Mouse (Mus musculus) midbrain, embryonic 14.5 days (tissue): ENCODE data around the gene Eif3c. TPM values are rescaled to one million over a fixed set of nuclear protein-coding genes. Genes with fewer than 3 reads are reported as not detected.

Experiments
- ATAC-seq: fragments of 200-750 bp; cut with Nextera tagmentation; 2 replicates; pipeline ENCODE4 v1.8.0; 2017; ENCODE audit warnings: moderate number of reproducible peaks, moderate library complexity; ENCODE audit not compliant: low FRiP score, low TSS enrichment
- DNase-seq: peaks from one replicate; pipeline ENCODE4 v3.0.0-alpha.2; 2015
- H3K27ac ChIP-seq: fragments of 300-500 bp; sonication (generic); replicated peaks from 2 replicates; pipeline ENCODE4 v1.5.1; 2014; ENCODE audit warnings: mild to moderate bottlenecking, low read depth, low read length, moderate library complexity
- H3K27me3 ChIP-seq: fragments of 300-500 bp; sonication (generic); 2 replicates; pipeline ENCODE4 v1.6.1; 2014; ENCODE audit warnings: low read length, control low read depth, mixed read lengths; ENCODE audit not compliant: control insufficient read depth, insufficient read depth
- H3K36me3 ChIP-seq: fragments of 300-500 bp; sonication (generic); 2 replicates; pipeline ENCODE4 v1.6.1; 2014; ENCODE audit warnings: low read length, control low read depth; ENCODE audit not compliant: control insufficient read depth, insufficient read depth
- H3K4me1 ChIP-seq: fragments of 300-500 bp; sonication (generic); 2 replicates; pipeline ENCODE4 v1.6.1; 2014; ENCODE audit warnings: mild to moderate bottlenecking, antibody characterized with exemption, low read length, control low read depth; ENCODE audit not compliant: control insufficient read depth, insufficient read depth
- H3K4me2 ChIP-seq: fragments of 300-500 bp; sonication (generic); 2 replicates; pipeline ENCODE4 v1.6.1; 2014; ENCODE audit warnings: mild to moderate bottlenecking, low read length, moderate library complexity
- H3K4me3 ChIP-seq: fragments of 300-500 bp; sonication (generic); replicated peaks from 2 replicates; pipeline ENCODE4 v1.5.1; 2014; ENCODE audit warnings: low read depth, low read length
- H3K9ac ChIP-seq: fragments of 300-500 bp; sonication (generic); replicated peaks from 2 replicates; pipeline ENCODE4 v1.6.1; 2014; ENCODE audit warnings: mild to moderate bottlenecking, low read length, moderate library complexity
- H3K9me3 ChIP-seq: fragments of 300-500 bp; sonication (generic); 2 replicates; pipeline ENCODE4 v1.6.1; 2016; ENCODE audit warnings: low read length, control low read depth, mixed read lengths; ENCODE audit not compliant: control insufficient read depth
- WGBS: fragments of 180-500 bp; shearing (Covaris S2); extraction: QIAGEN DNeasy Blood & Tissue Kit; methylation state at CpG from one replicate; pipeline ENCODE4 v1.1.7; 2014; 5-methylcytosine and 5-hydroxymethylcytosine counted together
- polyA plus RNA-seq: library from polyadenylated mRNA; unstranded; fragments of >200 nt; fragmentation: Nextera tagmentation; extraction: Ambion mirVana; gene quantifications from 2 replicates; pipeline ENCODE4 v1.2.1, GENCODE M21; 2014

The Eif3c gene
- polyA plus RNA-seq, 1 experiment from 2014 or later: 174 TPM

- 2% methylated on average over 20 of the region's 20 CpGs for WGBS
- Histone ChIP-seq H3K27me3 (no peaks in the 10 kb centered on the region), H3K9ac (peak overlapping the region; percentile 56; the same call in 1 of the 2 replicates), H3K4me3 (peak overlapping the region; percentile 62), H3K36me3 (peaks cover 13% of the 10 kb centered on the region), H3K4me1 (peaks cover 10% of the 10 kb centered on the region; the same call in 1 of the 2 replicates), H3K9me3 (no peaks in the 10 kb centered on the region), H3K4me2 (peak overlapping the region; percentile 89), H3K27ac (peak overlapping the region; percentile 88; the same call in 1 of the 2 replicates)
- peak; percentile 49 for DNase-seq
- ATAC-seq: peak; percentile 70
Measured at GRCm38 (mm10) chr7:126582759-126583158, 16.5 kb upstream of the Eif3c start.

- Histone ChIP-seq H3K4me2 (peak overlapping the region; percentile 89), H3K4me3 (no peak overlapping the region), H3K4me1 (peaks cover 10% of the 10 kb centered on the region; the same call in 1 of the 2 replicates), H3K9ac (no peak overlapping the region), H3K27me3 (no peaks in the 10 kb centered on the region), H3K36me3 (peaks cover 17% of the 10 kb centered on the region), H3K27ac (no peak overlapping the region), H3K9me3 (no peaks in the 10 kb centered on the region)
- DNase-seq (no peak), ATAC-seq (no peak)
- WGBS: 89% methylated on average over 6 of the region's 6 CpGs
Measured at GRCm38 (mm10) chr7:126581661-126582060, 15.4 kb upstream of the Eif3c start.

GRCm38 (mm10) chr7:126579172-126579571 is 13.0 kb upstream of the Eif3c start:
- no peak overlapping the region for H3K27ac ChIP-seq
- H3K27me3 ChIP-seq: no peaks in the 10 kb centered on the region
- peak; percentile 62 for DNase-seq
- WGBS: 63% methylated on average over 8 of the region's 8 CpGs
- H3K4me1 ChIP-seq: peaks cover 10% of the 10 kb centered on the region; the same call in 1 of the 2 replicates
- no peak overlapping the region for H3K9ac ChIP-seq
- H3K36me3 ChIP-seq: peaks cover 27% of the 10 kb centered on the region
- no peaks in the 10 kb centered on the region for H3K9me3 ChIP-seq
- H3K4me3 ChIP-seq: no peak overlapping the region
- no peak overlapping the region for H3K4me2 ChIP-seq
- no peak for ATAC-seq

DNA sequence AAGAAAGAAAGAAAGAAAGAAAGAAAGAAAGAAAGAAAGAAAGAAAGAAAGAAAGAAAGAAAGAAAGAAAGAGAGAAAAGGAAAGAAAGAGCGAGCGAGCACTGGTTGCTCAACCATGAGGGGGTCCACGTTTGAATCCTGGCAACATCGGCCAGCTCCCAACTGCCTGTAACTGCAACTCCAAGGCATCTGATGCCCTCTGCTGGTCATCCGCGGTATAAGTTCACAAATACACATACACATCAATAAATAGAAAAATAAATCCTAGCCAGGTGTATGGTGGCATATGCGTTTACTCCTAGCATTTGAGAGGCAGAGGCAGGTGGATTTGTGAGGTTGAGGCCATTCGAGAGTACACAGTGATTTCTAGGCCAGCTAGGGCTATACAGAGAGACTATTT is 10.7 kb upstream of the Eif3c start:
- 57% methylated on average over 8 of the region's 8 CpGs for WGBS
- Histone ChIP-seq H3K27me3 (no peaks in the 10 kb centered on the region), H3K4me2 (no peak overlapping the region), H3K27ac (no peak overlapping the region), H3K4me1 (peaks cover 4% of the 10 kb centered on the region; the same call in 1 of the 2 replicates), H3K9ac (no peak overlapping the region), H3K4me3 (no peak overlapping the region), H3K9me3 (no peaks in the 10 kb centered on the region), H3K36me3 (peaks cover 35% of the 10 kb centered on the region)
- DNase-seq: peak; percentile 62
- ATAC-seq: no peak

DNA sequence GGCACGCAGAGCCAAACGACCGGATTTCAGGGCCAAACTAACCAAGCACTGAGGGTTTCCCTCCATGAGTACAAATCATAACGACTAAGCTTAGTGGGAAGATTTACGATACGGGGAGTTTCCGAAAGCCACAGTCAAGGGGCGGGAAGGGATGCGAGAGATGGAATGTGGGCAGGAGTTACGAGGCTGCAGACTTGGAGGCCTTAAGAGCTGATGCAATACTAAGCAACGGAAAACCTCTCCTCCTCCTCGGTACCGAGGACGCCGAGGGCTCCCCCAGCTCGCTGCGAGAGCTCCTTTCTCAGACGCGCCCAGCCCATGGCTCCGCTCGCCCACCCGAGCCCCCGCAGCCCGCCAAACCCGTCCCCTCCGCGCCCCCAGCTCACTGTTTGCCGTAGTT is 518 bp downstream of the Eif3c start:
- Histone ChIP-seq H3K9ac (peak overlapping the region; percentile 85), H3K4me1 (peaks cover 5% of the 10 kb centered on the region; the same call in 1 of the 2 replicates), H3K4me2 (peak overlapping the region; percentile 83), H3K27ac (peak overlapping the region; percentile 74), H3K4me3 (peak overlapping the region; percentile 92), H3K9me3 (no peaks in the 10 kb centered on the region), H3K36me3 (peaks cover 39% of the 10 kb centered on the region), H3K27me3 (no peaks in the 10 kb centered on the region)
- WGBS: under 1% methylated on average over 27 of the region's 28 CpGs
- DNase-seq (peak; percentile 14), ATAC-seq (peak; percentile 34; the same call in 1 of the 2 replicates)

DNA sequence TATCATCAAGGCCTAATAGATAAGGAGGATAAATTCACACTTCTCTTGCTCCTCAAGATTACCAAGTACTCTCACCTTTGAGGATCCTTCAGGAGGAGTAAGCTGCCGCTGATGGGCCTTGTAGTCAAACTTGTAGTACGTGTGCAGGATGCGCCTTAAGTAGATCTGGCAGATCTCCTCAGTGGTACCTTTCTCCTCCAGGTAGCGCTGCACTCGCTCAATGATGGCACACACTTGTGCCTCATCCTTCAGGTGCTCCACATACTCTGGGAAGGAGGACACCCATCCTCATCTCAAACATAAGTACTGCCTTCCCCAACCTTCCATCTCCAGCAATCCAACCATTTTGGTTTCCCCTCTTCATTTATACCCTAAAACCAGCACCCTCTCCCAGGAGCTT is 9.6 kb downstream of the Eif3c start:
- Histone ChIP-seq H3K9me3 (no peaks in the 10 kb centered on the region), H3K36me3 (peaks cover 95% of the 10 kb centered on the region), H3K27ac (no peak overlapping the region), H3K4me1 (no peaks in the 10 kb centered on the region), H3K27me3 (no peaks in the 10 kb centered on the region), H3K9ac (no peak overlapping the region), H3K4me3 (no peak overlapping the region), H3K4me2 (no peak overlapping the region)
- 97% methylated on average over 5 of the region's 5 CpGs for WGBS
- no peak for ATAC-seq
- DNase-seq: no peak

DNA sequence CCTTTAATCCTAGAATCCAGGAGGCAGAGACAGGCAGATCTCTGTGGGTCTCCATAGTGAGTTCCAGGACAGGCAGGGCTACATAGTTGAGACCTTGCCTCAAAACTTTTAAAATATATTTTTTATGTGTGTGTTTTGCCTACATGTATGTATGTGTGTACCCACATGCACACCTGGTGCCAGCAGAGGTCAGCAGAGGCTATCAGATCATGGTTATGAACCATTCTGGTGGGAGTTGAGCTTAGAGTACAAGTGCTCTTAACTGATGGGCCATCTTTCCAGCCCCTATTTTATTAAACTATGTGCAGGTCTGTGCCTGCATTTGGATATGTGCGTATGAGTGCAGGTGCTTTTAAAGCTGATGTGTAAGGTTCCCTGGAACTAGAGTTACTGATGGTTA is 11.4 kb downstream of the Eif3c start:
- no peak for ATAC-seq
- Histone ChIP-seq H3K4me1 (no peaks in the 10 kb centered on the region), H3K27me3 (no peaks in the 10 kb centered on the region), H3K36me3 (peaks cover 98% of the 10 kb centered on the region), H3K9me3 (no peaks in the 10 kb centered on the region), H3K27ac (no peak overlapping the region), H3K9ac (no peak overlapping the region), H3K4me3 (no peak overlapping the region), H3K4me2 (no peak overlapping the region)
- WGBS: 95% methylated on average over 1 of the region's 1 CpGs
- peak; percentile 17 for DNase-seq

DNA sequence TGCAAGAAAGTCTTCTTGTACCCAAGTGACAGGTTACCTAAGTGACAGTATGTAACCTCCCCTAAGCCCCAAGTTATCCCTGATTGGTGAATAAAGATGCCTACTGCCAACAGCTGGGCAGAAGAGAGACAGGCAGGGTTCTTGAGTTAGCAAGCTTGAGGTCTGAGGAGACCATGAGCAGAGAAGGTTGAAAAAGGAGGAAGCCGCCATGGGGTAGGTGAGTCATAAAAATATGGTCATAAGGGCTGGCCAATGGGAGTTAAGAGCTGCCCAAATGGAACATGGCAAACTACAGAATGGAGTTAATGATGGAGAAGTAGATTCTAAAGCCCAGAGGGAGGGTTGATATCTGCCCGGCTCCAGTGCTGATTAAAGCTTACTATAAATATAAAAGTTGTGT is 20.6 kb downstream of the Eif3c start:
- no peak overlapping the region for H3K4me3 ChIP-seq
- H3K4me2 ChIP-seq: no peak overlapping the region
- no peak overlapping the region for H3K27ac ChIP-seq
- no peak overlapping the region for H3K9ac ChIP-seq
- H3K36me3 ChIP-seq: peaks cover 67% of the 10 kb centered on the region
- H3K27me3 ChIP-seq: no peaks in the 10 kb centered on the region
- ATAC-seq (no peak), DNase-seq (no peak)
- no peaks in the 10 kb centered on the region for H3K9me3 ChIP-seq
- WGBS: 96% methylated on average over 2 of the region's 2 CpGs
- H3K4me1 ChIP-seq: no peaks in the 10 kb centered on the region

DNA sequence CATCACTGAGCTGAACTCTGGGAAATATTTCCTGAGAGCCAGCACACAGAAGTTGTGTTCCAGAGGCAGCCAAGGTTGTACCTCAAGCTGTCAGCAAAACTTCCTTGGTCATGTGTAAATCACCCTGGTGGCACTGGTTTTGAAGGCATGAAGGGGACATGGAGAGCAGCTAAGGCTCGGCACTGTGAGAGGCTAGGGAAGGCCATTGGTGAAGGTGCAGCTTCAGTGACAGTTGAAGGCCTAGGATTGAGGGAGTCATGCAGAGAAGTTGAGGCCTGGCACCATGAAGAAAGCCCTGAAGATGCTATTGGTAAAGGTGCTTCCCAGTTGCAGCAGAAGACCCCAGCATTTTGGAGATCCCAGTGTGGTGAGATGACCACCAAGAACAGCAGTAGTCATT is 24.6 kb downstream of the Eif3c start:
- Histone ChIP-seq H3K4me1 (no peaks in the 10 kb centered on the region), H3K27me3 (no peaks in the 10 kb centered on the region), H3K9ac (no peak overlapping the region), H3K4me2 (no peak overlapping the region), H3K27ac (no peak overlapping the region), H3K36me3 (peaks cover 28% of the 10 kb centered on the region), H3K9me3 (no peaks in the 10 kb centered on the region), H3K4me3 (no peak overlapping the region)
- no peak for DNase-seq
- ATAC-seq: no peak
- 95% methylated on average over 1 of the region's 1 CpGs for WGBS
